Mouse (Mus musculus) heart, adult 11 months (tissue): ENCODE results near the gene Minar1.

Experiments
- DNase-seq: peaks from one replicate; pipeline ENCODE4 v3.0.0; 2022

The Minar1 gene

DNA sequence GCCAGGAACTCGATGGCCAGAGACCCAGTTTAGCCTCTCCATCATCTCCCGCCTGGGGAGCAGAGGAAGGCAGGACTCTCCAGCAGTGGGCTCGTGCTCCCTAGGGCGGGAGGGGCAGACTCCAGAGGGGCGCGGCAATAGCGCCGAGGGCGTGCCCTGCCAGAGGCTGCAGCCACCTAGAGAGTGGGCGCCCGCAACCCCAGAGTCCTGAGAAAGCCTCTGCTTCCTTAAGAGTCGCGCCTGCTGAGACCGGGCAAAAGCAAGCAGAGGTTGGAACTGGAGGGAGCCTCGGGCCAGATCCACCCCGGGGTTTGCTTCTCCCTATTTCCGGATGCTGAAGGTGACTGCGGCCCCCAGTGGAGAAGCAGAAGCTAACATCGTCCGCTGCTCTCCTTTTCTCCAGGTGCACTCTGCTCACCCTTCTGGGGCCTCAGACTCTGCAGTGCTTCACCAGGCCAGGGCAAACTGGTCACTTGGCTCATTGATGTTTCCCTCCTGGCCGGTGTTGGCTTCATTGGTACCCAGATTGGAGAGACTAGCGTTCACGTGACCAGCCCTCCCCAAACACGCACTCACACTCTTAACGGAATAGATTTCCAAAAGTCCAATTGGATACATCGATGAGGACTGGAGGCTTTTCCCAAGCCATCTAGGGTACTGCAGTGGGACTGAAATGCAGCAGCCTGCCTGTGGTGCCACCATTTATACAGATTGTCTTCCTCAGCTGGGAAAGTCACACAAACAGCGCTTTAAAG is at the start of gene Minar1:
Gene Minar1 (minus strand): TSS at position 120 of the 755 bp plus-strand sequence.
- DNase-seq = no peak

DNA sequence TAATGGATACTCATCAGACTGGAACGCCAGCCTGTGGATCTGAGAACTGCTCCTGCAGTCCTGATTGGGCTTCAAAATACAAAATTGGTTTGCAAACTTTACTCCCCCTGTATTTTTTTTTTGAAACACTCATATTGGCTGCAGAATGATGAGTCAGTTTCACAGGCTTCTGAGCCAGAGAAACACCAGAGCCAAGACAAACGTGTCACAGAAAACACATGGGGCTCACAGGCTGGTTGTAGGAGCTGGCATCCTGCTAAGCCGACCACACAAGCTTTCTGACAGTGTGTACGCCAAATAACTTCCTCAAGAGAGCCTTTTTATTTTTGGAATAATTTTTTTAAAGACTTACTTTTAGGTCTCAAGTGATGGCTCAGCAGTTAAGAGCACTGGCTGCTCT is 47.0 kb upstream of the Minar1 start:
- DNase-seq = no peak

DNA sequence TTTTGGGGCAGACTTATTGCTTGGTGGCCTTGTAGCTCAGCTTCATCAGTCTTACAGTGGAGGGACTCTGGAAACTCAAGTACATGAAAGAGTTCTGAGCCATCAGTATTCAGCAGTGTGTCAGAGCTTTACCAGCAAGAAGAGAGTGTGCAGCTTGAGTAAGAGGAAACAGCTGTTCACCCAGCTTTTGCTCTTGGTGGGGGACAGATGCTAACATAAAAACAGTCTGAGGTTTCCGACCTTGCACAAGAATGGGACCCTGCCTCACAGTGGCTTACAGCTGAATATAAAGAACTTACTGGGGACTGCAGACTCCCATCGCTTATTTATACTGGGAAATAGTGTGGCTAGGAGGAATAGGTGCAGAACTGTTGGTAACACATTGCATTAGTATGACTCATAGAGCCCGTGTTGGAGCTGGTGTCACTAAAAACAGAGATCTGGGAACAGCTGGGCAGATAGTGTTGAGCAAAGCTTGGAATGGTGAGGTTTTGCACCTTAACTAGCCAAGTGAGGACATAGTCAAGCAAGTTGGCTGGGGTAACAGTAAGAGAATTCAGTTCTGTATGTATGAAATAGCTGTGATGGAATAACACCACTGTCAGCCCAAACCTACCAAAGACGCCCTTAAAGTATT is 44.5 kb upstream of the Minar1 start:
- no peak for DNase-seq

GRCm38 (mm10) chr9:89650913-89651312 is 28.0 kb upstream of the Minar1 start:
- DNase-seq = no peak

DNA sequence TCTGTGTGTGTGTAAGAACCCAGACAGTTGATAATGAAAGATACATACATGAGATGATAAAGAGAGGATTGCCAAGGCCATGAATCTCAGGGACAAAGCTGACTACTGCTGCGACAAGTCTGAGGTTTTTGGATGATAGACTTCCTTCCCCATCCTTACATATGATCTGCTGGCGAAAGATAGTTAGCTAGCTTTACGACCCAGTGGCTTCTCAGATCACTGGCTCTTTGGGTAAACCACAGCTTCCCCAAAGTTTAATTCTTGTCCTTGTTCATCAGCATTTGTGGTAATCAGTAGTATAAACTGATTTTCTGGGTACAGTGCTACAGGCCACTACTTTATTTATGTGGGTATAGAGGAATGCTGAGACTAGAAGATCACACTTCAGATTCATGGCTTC is 14.5 kb upstream of the Minar1 start:
- DNase-seq = no peak

GRCm38 (mm10) chr9:89622296-89623005 is 474 bp downstream of the Minar1 start:
- no peak for DNase-seq

DNA sequence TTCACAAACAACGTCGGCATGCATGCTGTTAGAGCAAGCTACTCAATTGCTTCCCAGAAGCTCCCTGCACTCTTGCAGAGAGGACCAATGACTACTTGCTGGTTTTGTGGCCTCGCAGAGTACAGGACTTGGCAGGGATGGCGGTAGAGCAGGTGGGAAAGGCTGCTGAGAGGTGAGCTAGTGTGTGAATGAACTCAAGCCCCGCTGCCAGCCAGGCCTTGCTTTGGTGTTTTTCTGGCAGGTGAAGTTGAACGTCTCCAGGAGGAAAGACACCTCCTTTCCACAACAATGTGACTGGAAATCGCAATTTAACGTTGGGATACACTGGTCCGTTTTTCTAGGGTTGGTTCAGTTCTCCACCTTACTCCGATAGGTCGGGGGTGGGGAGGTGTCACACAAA is 1.2 kb downstream of the Minar1 start:
- DNase-seq = peak; percentile 73

DNA sequence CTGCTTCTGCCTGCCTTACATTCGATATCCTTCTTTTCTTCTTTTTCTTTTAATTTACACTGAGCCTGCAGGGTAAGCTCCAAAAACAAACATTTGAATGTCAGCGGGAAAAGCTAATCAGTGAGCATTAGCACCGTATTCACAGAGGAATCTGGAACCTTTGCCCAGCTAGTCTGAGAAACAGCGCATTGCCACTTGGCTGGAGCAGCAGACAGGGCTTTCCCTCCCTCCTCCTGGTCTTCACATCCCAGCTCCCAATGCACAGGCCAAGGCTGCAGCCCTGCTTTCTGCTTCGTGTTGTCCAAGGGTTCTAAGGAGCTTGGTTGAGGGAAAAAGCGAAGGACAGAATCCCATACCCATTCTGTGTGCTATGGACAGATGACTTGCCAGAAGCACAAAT is 2.6 kb downstream of the Minar1 start:
- peak; percentile 46 for DNase-seq

DNA sequence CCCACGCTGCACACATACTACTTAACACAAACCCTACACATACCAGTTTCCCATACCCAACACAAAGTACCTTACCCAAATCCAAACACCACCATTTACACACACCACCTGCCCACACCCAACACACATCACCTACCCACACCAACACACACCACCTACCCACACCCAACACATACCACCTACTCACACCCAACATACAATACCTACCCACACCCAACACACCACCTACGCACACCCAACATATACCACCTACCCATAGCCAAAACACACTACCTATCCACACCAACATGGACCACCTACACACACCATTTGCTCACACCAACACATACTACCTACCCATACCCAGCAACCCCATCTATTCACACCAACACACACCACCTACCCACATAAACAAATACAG is 6.0 kb downstream of the Minar1 start:
- DNase-seq = peak; percentile 75

DNA sequence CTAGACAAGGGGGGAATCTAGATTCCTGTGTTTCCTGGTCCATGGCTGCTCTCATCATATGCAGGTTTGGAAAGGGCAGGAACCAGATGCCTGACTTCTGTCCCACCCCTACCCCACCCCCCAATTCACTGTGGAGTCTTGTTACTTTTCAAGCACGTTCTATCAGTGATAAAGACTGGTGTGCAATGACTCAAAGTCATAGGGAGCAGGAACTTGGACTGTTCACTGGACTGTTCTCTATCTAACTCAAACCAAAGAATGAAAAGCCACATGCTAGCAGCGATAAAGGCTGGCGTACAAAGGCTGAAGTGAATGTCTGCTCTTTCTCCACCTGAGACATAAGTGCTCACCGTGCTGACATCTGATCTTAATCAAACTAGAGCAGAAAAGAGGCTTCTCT is 12.3 kb downstream of the Minar1 start:
- DNase-seq = no peak

DNA sequence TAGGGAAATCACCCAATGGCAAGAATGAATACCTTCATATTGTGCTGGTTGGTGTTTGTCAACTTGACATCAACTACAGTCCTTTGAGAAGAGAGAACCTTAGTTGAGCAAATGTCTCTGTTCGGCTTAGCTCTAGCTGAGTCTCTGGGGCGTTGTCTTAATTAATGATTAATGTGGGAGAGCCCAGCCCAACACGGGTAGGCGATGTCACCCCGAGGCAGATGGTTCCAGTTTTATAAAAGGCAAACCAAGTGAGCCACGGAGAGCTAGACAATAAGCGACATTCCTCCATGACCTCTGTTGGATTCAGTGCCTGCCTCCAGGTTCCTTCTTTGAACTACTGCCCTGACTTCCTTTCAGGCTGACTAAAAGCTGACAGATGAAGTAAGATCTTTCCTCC is 15.6 kb downstream of the Minar1 start:
- no peak for DNase-seq

DNA sequence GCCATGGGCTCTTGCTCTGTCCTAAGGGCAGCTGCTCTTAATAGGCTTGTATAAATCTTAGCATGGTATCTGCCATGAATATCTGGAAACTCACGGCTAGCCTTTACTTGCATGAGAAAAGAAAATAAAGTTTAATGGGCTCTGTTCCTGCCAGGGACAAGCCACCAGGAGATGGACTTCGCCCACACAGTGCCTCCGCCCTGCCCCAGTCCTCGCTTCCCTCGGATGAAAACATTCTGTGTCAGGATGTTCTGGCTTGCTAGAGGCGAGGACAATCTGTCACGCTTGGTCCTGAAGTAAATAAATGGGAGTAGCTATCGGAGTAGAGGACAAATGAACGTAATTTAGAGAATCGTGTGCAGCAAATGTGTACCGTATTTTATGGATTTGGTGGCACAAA is 16.7 kb downstream of the Minar1 start:
- no peak for DNase-seq

GRCm38 (mm10) chr9:89601891-89602290 is 21.0 kb downstream of the Minar1 start:
- no peak for DNase-seq

DNA sequence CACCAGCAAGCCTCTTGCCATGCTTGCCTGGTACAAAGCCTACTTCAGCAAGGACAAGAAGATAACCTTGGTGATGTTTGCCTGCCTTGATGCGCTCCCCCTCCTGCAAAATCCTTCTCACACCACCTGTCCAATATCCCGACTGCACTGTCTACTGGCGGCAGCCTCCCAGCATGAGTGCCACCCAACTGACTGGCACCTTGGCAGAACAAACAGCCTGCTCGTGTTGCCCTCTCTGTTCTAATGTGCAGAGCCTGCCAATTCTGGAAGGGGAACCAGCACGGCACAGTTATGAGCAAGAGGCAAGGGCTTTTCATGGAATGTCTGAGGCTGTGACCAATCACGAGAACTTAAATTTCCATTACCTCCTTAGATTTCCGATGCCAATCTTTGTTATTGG is 22.2 kb downstream of the Minar1 start:
- DNase-seq = no peak

- no peak for DNase-seq
Measured at GRCm38 (mm10) chr9:89597071-89597470, 25.9 kb downstream of the Minar1 start.

DNA sequence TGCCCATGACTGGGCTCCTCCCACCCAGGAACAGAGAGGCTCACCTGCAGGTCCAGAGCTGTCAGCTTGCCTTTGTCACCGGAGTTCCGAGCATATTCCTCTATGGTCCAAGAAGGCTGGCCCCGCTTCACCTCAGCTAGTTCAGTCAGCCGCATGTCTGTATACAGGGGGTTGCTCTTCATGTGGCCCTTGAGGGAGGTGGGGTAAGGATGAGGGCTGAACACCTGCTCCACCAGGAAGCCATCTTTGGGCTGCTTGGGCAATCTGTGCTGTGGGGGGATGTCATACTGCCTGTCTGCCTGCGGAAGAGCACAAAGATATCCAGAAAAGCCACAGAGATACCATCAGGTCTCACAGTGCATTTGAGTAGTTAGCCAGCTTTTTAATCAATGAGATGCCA is 26.5 kb downstream of the Minar1 start:
- no peak for DNase-seq

GRCm38 (mm10) chr9:89592391-89592790 is 30.5 kb downstream of the Minar1 start:
- no peak for DNase-seq

DNA sequence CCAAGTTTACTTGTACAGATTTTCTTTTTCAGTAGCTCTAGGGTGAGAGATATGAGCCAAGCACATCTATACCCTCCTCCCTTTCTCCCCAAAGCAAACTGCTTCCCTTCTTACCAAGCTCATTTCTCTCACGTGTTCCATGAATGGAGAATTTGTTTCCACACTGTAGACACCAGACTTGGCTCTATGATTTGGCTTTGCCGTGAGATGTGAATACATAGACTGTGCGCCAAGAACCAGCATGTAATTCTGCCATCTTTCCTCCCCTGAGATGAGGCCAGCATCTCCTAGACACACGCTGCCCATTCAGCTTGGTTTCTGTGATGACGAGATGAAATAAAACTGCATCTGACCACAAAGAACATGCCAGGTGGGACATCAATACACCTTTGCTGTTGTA is 44.5 kb downstream of the Minar1 start:
- DNase-seq = no peak

- DNase-seq = no peak
Measured at GRCm38 (mm10) chr9:89552663-89553062, 70.3 kb downstream of the Minar1 start.
